Mouse (Mus musculus) lung, postnatal 0 days (tissue): ENCODE data around the gene Muc20. TPM values are rescaled to one million over a fixed set of nuclear protein-coding genes. Genes with fewer than 3 reads are reported as not detected.

Experiments used
- ATAC-seq: fragments of 200-750 bp; cut with Nextera tagmentation; 2 replicates; pipeline ENCODE4 v1.8.0; 2017; ENCODE audit warnings: moderate library complexity
- DNase-seq: peaks from one replicate; pipeline ENCODE4 v3.0.0-alpha.2; 2016; ENCODE audit warnings: low spot score
- H3K27ac ChIP-seq: fragments of 300-500 bp; sonication (generic); 2 replicates; pipeline ENCODE4 v1.5.1; 2014; ENCODE audit warnings: antibody characterized with exemption, mild to moderate bottlenecking, low read length, mixed read lengths
- H3K27me3 ChIP-seq: fragments of 300-500 bp; sonication (generic); replicated peaks from 2 replicates; pipeline ENCODE4 v1.6.1; 2014; ENCODE audit warnings: low read length, mixed read lengths; ENCODE audit not compliant: insufficient read depth
- H3K36me3 ChIP-seq: fragments of 300-500 bp; sonication (generic); 2 replicates; pipeline ENCODE4 v1.6.1; 2014; ENCODE audit warnings: low read length, mixed read lengths; ENCODE audit not compliant: insufficient read depth
- H3K4me1 ChIP-seq: fragments of 300-500 bp; sonication (generic); 2 replicates; pipeline ENCODE4 v1.6.1; 2014; ENCODE audit warnings: antibody characterized with exemption, low read depth, low read length, mixed read lengths; ENCODE audit not compliant: insufficient read depth
- H3K4me2 ChIP-seq: fragments of 300-500 bp; sonication (generic); replicated peaks from 2 replicates; pipeline ENCODE4 v1.6.1; 2014; ENCODE audit warnings: low read depth, mild to moderate bottlenecking, low read length, moderate library complexity, mixed read lengths
- H3K4me3 ChIP-seq: fragments of 300-500 bp; sonication (generic); 2 replicates; pipeline ENCODE4 v1.5.1; 2014; ENCODE audit warnings: low read depth, low read length
- H3K9ac ChIP-seq: fragments of 300-500 bp; sonication (generic); replicated peaks from 2 replicates; pipeline ENCODE4 v1.6.1; 2014; ENCODE audit warnings: low read depth, mild to moderate bottlenecking
- H3K9me3 ChIP-seq: fragments of 300-500 bp; sonication (generic); 2 replicates; pipeline ENCODE4 v1.6.1; 2016; ENCODE audit warnings: low read length, mixed read lengths
- CTCF ChIP-seq: IDR thresholded peaks from 2 replicates; pipeline ENCODE4 v1.5.1; 2016; ENCODE audit warnings: antibody characterized with exemption, mild to moderate bottlenecking
- EP300 ChIP-seq: IDR thresholded peaks from 2 replicates; pipeline ENCODE4 v1.6.1; 2016; ENCODE audit warnings: antibody characterized with exemption, mild to moderate bottlenecking, control low read depth
- WGBS: fragments of 180-500 bp; shearing (Covaris S2); extraction: QIAGEN DNeasy Blood & Tissue Kit; methylation state at CpG from one replicate; pipeline ENCODE4 v1.1.7; 2014; 5-methylcytosine and 5-hydroxymethylcytosine counted together
- polyA plus RNA-seq: library from polyadenylated mRNA; unstranded; fragments of >200 nt; fragmentation: Nextera tagmentation; extraction: Ambion mirVana; gene quantifications from 2 replicates; pipeline ENCODE4 v1.2.1, GENCODE M21; 2015

Muc20 gene
- polyA plus RNA-seq, 1 experiment from 2014 or later: 1.1 TPM

DNA sequence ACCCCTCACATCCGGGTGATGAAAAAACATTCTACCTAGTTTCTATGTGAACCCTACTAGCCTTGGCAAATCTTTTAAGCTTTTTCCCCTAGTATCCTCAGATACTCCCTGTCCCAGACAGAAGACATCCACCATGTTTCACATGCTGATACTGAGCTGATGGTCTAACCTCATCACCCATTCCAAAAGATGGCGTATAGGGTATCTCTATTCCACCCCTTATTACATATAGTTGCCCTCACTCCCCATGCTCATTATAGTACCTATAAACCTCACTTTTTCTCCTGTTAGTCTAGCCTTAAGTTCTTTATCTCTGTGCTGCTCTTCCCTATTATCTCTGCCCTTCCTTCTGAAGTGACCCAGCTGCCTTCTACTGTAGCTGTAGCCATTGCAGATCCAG, 61.6 kb downstream of the Muc20 start, which contains the start of gene Muc4:
Gene Muc4, plus strand, starts transcription at position 301 of the 400 bp plus-strand sequence.
- no peak for TF ChIP-seq EP300
- TF ChIP-seq CTCF: no peak
- ATAC-seq: no peak
- H3K9ac ChIP-seq: no peak within 1 kb of the TSS
- WGBS: 90% methylated on average over 2 of the region's 2 CpGs
- H3K9me3 ChIP-seq: no peaks in the 10 kb centered on the region
- H3K27me3 ChIP-seq: no peaks in the 10 kb centered on the region
- no peak for DNase-seq
- H3K36me3 ChIP-seq: no peaks in the 10 kb centered on the region
- no peak within 1 kb of the TSS for H3K27ac ChIP-seq
- H3K4me3 ChIP-seq: no peak within 1 kb of the TSS
- H3K4me1 ChIP-seq: no peaks in the 10 kb centered on the region
- H3K4me2 ChIP-seq: no peak within 1 kb of the TSS

DNA sequence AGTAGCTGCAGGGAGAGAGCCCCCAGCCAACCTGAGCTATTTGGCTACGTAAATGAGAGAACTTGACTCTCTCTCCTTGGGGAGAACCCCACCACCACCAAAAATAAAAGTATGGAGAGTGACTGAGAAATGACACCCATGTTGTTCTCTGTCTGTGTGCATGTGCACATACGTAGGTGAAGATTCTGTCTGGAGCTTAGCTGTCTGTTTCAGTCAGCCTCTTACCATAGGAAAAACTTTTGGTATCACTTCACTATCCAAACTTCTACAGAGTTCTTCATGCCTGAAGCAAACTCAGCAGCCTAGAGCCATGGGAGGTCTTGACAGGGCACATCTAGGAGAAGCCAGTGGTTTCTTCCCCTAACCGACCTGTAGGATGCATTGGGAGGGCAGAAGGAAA, 64.0 kb downstream of the Muc20 start:
- no peaks in the 10 kb centered on the region for H3K27me3 ChIP-seq
- TF ChIP-seq CTCF: no peak
- H3K9me3 ChIP-seq: no peaks in the 10 kb centered on the region
- no peaks in the 10 kb centered on the region for H3K36me3 ChIP-seq
- H3K27ac ChIP-seq: no peak overlapping the region
- 87% methylated on average over 3 of the region's 3 CpGs for WGBS
- no peak overlapping the region for H3K9ac ChIP-seq
- DNase-seq (no peak), ATAC-seq (no peak)
- H3K4me1 ChIP-seq: no peaks in the 10 kb centered on the region
- no peak overlapping the region for H3K4me2 ChIP-seq
- H3K4me3 ChIP-seq: no peak overlapping the region

DNA sequence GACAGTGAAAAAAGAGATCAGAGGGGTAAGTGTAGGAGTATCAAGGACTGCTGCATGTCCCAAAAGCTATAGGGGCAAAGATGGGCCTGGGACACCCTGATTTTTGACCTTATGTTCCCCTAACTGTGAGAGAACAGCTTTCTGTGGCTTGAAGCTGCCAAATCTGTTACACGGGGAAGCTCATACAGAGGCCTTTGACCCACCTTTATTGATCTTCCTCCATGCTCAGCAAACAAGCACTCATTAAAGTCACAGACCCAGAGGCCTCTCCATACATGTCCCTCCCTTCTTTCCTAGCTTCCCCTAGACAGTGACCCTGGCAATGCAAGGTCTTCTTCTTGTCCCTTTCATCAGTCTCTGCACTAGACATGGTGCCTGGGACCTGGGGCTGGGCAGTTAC, 68.5 kb downstream of the Muc20 start:
- 31% methylated on average over 1 of the region's 1 CpGs for WGBS
- Histone ChIP-seq H3K36me3 (no peaks in the 10 kb centered on the region), H3K4me2 (no peak overlapping the region), H3K4me1 (no peaks in the 10 kb centered on the region), H3K9me3 (no peaks in the 10 kb centered on the region), H3K4me3 (no peak overlapping the region), H3K9ac (no peak overlapping the region), H3K27ac (no peak overlapping the region), H3K27me3 (no peaks in the 10 kb centered on the region)
- TF ChIP-seq EP300 (no peak), CTCF (no peak)
- ATAC-seq (no peak), DNase-seq (no peak)

DNA sequence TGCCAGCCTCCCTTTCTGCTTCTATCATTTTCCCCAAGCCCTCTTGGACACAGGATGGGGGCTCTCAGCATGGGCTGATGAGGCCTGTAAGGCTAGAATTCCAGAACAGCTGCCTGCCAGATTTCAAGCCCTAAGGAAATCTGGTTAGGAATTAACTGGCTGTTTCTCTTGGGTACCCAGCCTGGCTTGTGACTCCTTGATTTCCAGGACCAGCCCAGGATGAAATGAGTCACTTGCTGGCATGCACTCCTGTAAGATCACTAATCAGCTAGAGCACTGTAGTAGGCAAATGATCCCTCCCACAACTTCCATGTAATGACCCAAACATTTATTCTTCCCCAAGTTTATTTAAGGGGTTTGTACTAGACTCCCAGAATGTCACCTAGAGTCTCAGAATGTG, 69.0 kb downstream of the Muc20 start:
- Histone ChIP-seq H3K4me1 (no peaks in the 10 kb centered on the region), H3K4me2 (no peak overlapping the region), H3K9me3 (no peaks in the 10 kb centered on the region), H3K9ac (no peak overlapping the region), H3K36me3 (no peaks in the 10 kb centered on the region), H3K27me3 (no peaks in the 10 kb centered on the region), H3K27ac (no peak overlapping the region), H3K4me3 (no peak overlapping the region)
- ATAC-seq (no peak), DNase-seq (no peak)
- no peak for TF ChIP-seq EP300

Other genes with a start within 250 kb of the Muc20 start
- 14.6 and 16.0 TPM in 2 replicates for gene Tfrc, start 188.5 kb downstream of the Muc20 start, polyA plus RNA-seq
- 19.8 and 22.4 TPM in 2 replicates for gene Tnk2, start 153.6 kb downstream of the Muc20 start, polyA plus RNA-seq
- gene Muc4, start 61.5 kb downstream of the Muc20 start, polyA plus RNA-seq: 4.1 and 5.4 TPM in 2 replicates
- 2.1 and 3.0 TPM in 2 replicates for gene Smbd1, start 13.0 kb upstream of the Muc20 start, polyA plus RNA-seq
- 63.5 and 70.1 TPM in 2 replicates for gene Fyttd1, start 80.1 kb upstream of the Muc20 start, polyA plus RNA-seq
- gene Rubcn, start 80.3 kb upstream of the Muc20 start, polyA plus RNA-seq: 12.9 and 13.3 TPM in 2 replicates
- 15.7 and 17.3 TPM in 2 replicates for gene Lrch3, start 116.7 kb upstream of the Muc20 start, polyA plus RNA-seq